Mouse (Mus musculus): ENCODE measurements around the gene Mcee.

DNA sequence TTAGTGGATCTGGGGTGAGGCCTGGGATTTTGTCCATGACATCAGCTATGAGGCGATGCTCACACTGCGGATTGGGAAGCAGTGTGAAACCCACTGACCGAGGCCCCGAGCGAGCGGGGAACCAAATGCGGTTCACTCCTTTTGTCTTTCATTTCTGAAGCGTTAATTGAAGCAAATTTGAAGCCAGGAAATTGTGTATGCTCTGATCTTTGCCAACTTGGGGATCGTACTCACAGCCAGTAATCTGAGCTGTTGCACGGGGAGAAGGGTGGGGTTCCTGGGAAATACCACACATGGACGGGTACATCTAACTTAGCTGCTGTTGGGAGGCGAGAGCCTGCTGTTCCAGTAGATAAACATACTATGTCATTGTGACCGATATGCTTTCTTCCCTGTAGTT is 58.2 kb downstream of the Mcee start:
- no peak for TF ChIP-seq CTCF (IDR thresholded peaks at IDR 0.05; ENCODE audit: control insufficient read depth, insufficient read depth, low read length)
- no peak for TF ChIP-seq POLR2A (IDR thresholded peaks at IDR 0.05; ENCODE audit: borderline replicate concordance, control insufficient read depth, low read depth, low read length)
